Mouse (Mus musculus) spleen, adult 2 months (tissue): ENCODE data around the gene Cks2. TPM values are rescaled to one million over a fixed set of nuclear protein-coding genes. Genes with fewer than 3 reads are reported as not detected.

Experiments
- DNase-seq, 2 experiments: peaks; one replicate each; pipeline versions ENCODE4 v3.0.0 to v3.0.0-alpha.2; 2012 to 2021; ENCODE audit warnings: low spot score in 2 of 2, low read depth in 1 of 2
- H3K27ac ChIP-seq: fragments of 200-500 bp; 2 replicates; pipeline ENCODE4 v1.5.1; 2012; ENCODE audit warnings: low read length, inconsistent platforms; ENCODE audit not compliant: insufficient read depth
- H3K27me3 ChIP-seq: fragments of 200-500 bp; 2 replicates; pipeline ENCODE4 v1.6.1; 2012; ENCODE audit warnings: mild to moderate bottlenecking, moderate library complexity, low read length, inconsistent platforms; ENCODE audit not compliant: control insufficient read depth, insufficient read depth
- H3K36me3 ChIP-seq: fragments of 200-500 bp; 2 replicates; pipeline ENCODE4 v1.6.1; 2012; ENCODE audit warnings: mild to moderate bottlenecking, low read length, inconsistent platforms; ENCODE audit not compliant: control insufficient read depth, insufficient read depth
- H3K4me1 ChIP-seq: fragments of 200-500 bp; 2 replicates; pipeline ENCODE4 v1.6.1; 2011; ENCODE audit warnings: inconsistent platforms; ENCODE audit not compliant: control insufficient read depth, insufficient read depth, insufficient read length
- H3K4me3 ChIP-seq: fragments of 200-500 bp; 2 replicates; pipeline ENCODE4 v1.5.1; 2011; ENCODE audit warnings: mild to moderate bottlenecking, inconsistent platforms; ENCODE audit not compliant: insufficient read depth, insufficient read length; ENCODE audit errors: extremely low read depth
- CTCF ChIP-seq: fragments of 200-500 bp; IDR thresholded peaks from 2 replicates; pipeline ENCODE4 v1.5.1; 2011; ENCODE audit warnings: mild to moderate bottlenecking, inconsistent platforms; ENCODE audit not compliant: insufficient read depth, insufficient read length, insufficient replicate concordance; ENCODE audit errors: extremely low read depth
- POLR2A ChIP-seq: fragments of 200-500 bp; IDR thresholded peaks from 2 replicates; pipeline ENCODE4 v1.6.1; 2011; ENCODE audit warnings: low read depth, low read length, inconsistent platforms
- WGBS: fragments of 180-500 bp; shearing (Covaris S2); methylation state at CpG from one replicate; pipeline ENCODE4 v1.1.7; 2018; 5-methylcytosine and 5-hydroxymethylcytosine counted together
- polyA plus RNA-seq: library from polyadenylated mRNA; depleted of rRNA; stranded (reverse); fragments of >200 nt; gene quantifications from 2 replicates; pipeline ENCODE4 v1.2.3, GENCODE M21; 2012

The Cks2 gene
- polyA plus RNA-seq, 1 experiment, result 14.0 TPM

DNA sequence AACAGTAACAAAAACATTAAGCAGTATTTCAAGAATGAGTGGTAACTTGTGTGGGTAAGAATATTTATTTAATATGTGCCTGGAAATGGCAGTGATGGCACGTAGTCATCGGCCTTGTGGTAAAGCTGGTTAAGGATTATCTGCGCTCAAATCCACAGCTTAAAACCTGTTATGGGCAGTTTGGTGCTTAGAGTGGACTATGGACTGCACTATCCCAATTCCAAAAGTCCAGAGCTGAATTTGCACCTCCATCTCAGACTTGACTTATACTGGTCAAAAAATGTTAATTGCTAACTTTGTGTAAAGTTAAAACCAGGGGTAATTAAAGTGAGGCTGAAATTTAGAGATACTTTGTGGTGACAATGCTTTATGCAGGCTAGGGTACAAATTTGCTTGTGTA is 2.7 kb downstream of the Cks2 start:
- Histone ChIP-seq H3K27ac (no peak overlapping the region), H3K4me1 (peaks cover 10% of the 10 kb centered on the region; the same call in 1 of the 2 replicates), H3K4me3 (no peak overlapping the region), H3K36me3 (no peaks in the 10 kb centered on the region), H3K27me3 (no peaks in the 10 kb centered on the region)
- no peak for TF ChIP-seq POLR2A
- DNase-seq, result no peak
- WGBS, result 80% methylated on average over 3 of the region's 3 CpGs

DNA sequence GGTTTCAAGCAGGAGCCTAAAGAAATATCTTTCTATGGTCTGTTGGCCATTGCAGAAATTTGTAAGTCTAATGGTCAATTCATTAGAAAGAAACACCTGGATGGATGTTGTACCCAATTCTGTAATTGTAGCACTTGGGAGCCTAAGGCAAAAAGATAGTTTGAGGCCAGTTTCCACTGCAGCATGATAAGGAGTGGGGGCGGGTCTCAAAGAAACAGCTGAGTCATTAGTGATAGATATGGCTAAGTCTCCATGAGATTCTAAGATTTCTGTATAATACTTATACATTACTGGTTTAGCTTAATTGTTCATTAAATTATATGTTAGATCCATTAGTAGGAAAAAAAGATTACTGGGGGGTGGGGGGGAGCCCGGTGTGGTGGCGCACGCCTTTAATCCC is 3.2 kb downstream of the Cks2 start:
- 79% methylated on average over 4 of the region's 4 CpGs for WGBS
- H3K27me3 ChIP-seq, result no peaks in the 10 kb centered on the region
- H3K27ac ChIP-seq, result no peak overlapping the region
- no peak overlapping the region for H3K4me3 ChIP-seq
- H3K4me1 ChIP-seq, result peaks cover 10% of the 10 kb centered on the region; the same call in 1 of the 2 replicates
- TF ChIP-seq POLR2A, result no peak
- no peak for TF ChIP-seq CTCF
- H3K36me3 ChIP-seq, result peaks cover 2% of the 10 kb centered on the region; the same call in 1 of the 2 replicates
- DNase-seq, result no peak

DNA sequence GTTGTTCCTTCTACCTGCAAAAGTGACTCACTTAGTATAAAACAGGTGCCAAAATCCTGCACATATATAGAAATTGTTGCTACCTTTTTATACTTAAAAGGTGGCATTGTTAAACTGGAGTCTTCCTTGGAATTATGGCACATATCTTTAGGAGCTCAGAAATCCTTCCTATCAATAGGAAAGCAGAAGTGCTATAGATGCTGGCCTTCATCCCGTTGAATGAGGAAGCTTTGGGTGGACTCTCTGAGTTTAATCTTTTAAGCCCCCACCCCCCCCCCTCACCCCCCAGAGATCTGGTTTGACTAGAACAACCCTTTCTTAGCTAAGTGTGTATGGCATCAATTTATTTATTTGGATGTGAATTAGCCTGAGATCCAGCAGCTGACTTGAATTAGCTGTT is 4.7 kb downstream of the Cks2 start:
- WGBS, result 44% methylated on average over 1 of the region's 1 CpGs
- Histone ChIP-seq H3K36me3 (peaks cover 10% of the 10 kb centered on the region), H3K4me3 (no peak overlapping the region), H3K4me1 (peaks cover 10% of the 10 kb centered on the region; the same call in 1 of the 2 replicates), H3K27me3 (no peaks in the 10 kb centered on the region), H3K27ac (no peak overlapping the region)
- no peak for DNase-seq
- TF ChIP-seq POLR2A (no peak), CTCF (no peak)

DNA sequence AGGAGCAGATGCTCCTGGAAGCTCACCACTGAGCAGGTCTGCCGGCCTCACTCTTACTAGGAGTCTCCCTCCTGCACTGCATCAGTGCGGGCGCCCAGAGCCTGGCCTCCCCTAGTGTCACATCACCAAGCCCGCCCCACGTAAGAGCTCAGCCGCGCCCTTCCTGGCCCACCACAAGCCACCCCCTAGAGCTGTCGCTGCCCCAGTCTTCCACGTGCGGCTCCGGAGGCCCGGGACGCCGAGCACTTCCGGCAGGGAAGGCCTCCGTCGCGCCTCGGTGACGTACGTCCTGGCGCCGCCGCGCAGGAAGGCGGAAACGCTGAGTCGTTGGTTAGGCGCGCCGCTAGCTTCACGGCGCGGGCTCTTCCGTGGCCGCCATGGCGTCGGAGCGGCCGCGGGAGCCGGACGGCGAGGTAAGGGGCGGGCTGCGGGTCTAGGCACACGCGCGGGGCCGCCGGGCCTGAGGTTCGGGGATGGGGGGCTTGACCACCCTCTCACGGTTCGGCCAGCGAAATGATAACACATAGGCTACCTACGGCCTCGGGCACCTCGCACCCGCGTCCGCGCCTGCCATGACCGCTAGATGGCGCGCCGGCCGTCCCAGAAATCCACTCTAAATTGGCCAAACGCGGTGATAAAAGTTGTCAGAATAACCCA is 6.5 kb downstream of the Cks2 start, which contains the start of gene Secisbp2:
TSS of gene Secisbp2 (plus strand) at position 290 of the 657 bp plus-strand sequence.
- Histone ChIP-seq H3K27ac (peak within 1 kb of the TSS; percentile 95), H3K4me1 (peaks cover 8% of the 10 kb centered on the region; the same call in 1 of the 2 replicates), H3K27me3 (no peaks in the 10 kb centered on the region), H3K36me3 (peaks cover 26% of the 10 kb centered on the region), H3K4me3 (peak within 1 kb of the TSS; percentile 95)
- under 1% methylated on average over 67 of the region's 69 CpGs for WGBS
- DNase-seq, result peak; percentile 86 to 92
- TF ChIP-seq POLR2A, result peak; percentile 72
- TF ChIP-seq CTCF, result peak; percentile 85

DNA sequence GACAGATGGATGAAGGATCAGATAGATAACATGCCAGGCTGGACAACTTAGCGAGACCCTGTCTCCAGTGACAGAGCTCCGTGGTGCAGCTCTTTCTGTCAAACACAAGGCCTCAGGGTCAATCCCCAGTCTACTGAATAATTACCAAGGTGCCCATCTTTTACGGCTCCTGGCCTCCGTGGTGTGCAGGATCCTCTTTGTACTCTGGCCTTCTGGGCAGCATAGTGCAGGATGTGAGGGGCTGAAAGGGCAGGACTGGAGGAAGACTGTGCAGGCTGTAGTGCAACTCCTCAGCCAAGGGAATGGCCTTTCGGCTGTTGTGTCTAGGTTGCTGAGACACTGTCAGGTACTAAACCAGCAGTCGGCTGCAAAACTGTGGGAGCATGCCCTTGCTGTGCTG is 8.1 kb downstream of the Cks2 start:
- TF ChIP-seq CTCF (no peak), POLR2A (no peak)
- no peak overlapping the region for H3K27ac ChIP-seq
- peaks cover 8% of the 10 kb centered on the region; the same call in 1 of the 2 replicates for H3K4me1 ChIP-seq
- peaks cover 37% of the 10 kb centered on the region for H3K36me3 ChIP-seq
- 98% methylated on average over 6 of the region's 6 CpGs for WGBS
- H3K27me3 ChIP-seq, result no peaks in the 10 kb centered on the region
- no peak for DNase-seq
- H3K4me3 ChIP-seq, result no peak overlapping the region

DNA sequence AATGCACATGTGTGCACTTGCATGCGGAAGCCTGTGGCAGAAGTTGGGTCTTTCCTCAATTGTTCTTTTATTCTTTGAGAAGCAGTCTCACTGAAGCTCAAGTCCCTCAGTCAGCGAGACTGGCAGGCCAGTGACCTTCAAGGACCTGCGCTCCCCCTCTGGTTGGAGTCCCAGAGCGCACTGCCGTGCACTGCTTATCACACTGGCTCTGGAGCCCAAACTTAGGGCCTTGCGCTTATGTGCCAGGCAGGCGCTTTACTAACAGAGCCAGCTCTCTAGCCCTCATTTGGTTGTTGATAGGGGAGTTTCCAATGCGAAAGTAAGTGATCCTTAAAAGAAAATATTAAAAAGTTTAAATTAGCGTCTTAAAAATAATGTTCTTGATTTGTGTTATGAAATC is 8.9 kb downstream of the Cks2 start:
- DNase-seq, result no peak
- 95% methylated on average over 9 of the region's 9 CpGs for WGBS
- H3K36me3 ChIP-seq, result peaks cover 41% of the 10 kb centered on the region
- no peaks in the 10 kb centered on the region for H3K27me3 ChIP-seq
- peaks cover 8% of the 10 kb centered on the region; the same call in 1 of the 2 replicates for H3K4me1 ChIP-seq
- no peak overlapping the region for H3K4me3 ChIP-seq
- H3K27ac ChIP-seq, result no peak overlapping the region
- TF ChIP-seq POLR2A, result no peak
- no peak for TF ChIP-seq CTCF
